ENCODE assay signal across 8 mouse cellular contexts in genomic region chr11:84066071-84066481, GRCm38 (mm10). TPM values are rescaled to one million over a fixed set of nuclear protein-coding genes. Genes with fewer than 3 reads are reported as not detected.
DNase-seq lines count a peak whose midpoint lies in the region; ATAC-seq lines count a peak whose summit lies in the region.

No protein-coding gene starts in this region.

- H3K9me3 ChIP-seq in hindbrain, embryonic 15.5 days: no peaks in the 10 kb centered on the region
- no peaks in the 10 kb centered on the region for H3K9me3 ChIP-seq in liver, embryonic 16.5 days (replicated peaks; ENCODE audit: control insufficient read depth, low read length)

- H3K27ac ChIP-seq in hindbrain, embryonic 15.5 days (replicated peaks): no peak overlapping the region
- no peak overlapping the region for H3K27ac ChIP-seq in liver, embryonic 16.5 days (ENCODE audit: low read length)

- peaks cover 29% of the 10 kb centered on the region for H3K4me1 ChIP-seq in hindbrain, embryonic 15.5 days (replicated peaks)
- peaks cover 6% of the 10 kb centered on the region for H3K4me1 ChIP-seq in liver, embryonic 16.5 days (ENCODE audit: control insufficient read depth, low read depth, low read length)

- peak; percentile 65 for ATAC-seq in common myeloid progenitor, adult 5-6 weeks (replicated peaks; ENCODE audit: low read depth, poor library complexity, severe bottlenecking)
- no peak for ATAC-seq in hindbrain, embryonic 15.5 days (ENCODE audit: low FRiP score, low read depth)
- ATAC-seq in liver, embryonic 16.5 days (ENCODE audit: low read depth): no peak
- no peak for ATAC-seq in frontal cortex, adult (ENCODE audit: low TSS enrichment)
- ATAC-seq in activated CD4-positive, CD25-positive, alpha-beta regulatory T cell, adult 4 months: no peak

- 0 out of 2 replicates have a peak overlapping the region, but pooled peaks have one; percentile 3 for H3K4me3 ChIP-seq in hindbrain, embryonic 15.5 days
- no peak overlapping the region for H3K4me3 ChIP-seq in liver, embryonic 16.5 days (ENCODE audit: low read depth, low read length)

- no peak overlapping the region; the same call in 1 of the 2 replicates for H3K9ac ChIP-seq in hindbrain, embryonic 15.5 days
- no peak overlapping the region for H3K9ac ChIP-seq in liver, embryonic 16.5 days (ENCODE audit: low read depth, low read length)

- DNase-seq in adrenal gland, postnatal 14 days: peak; percentile 42
- DNase-seq in adrenal gland, adult 8-10 months: no peak
- peak; percentile 14 for DNase-seq in 416B (ENCODE audit: low read depth)

- H3K27me3 ChIP-seq in hindbrain, embryonic 15.5 days: peaks cover 30% of the 10 kb centered on the region
- peaks cover 44% of the 10 kb centered on the region for H3K27me3 ChIP-seq in liver, embryonic 16.5 days (ENCODE audit: control insufficient read depth, insufficient read depth, low read depth, low read length)

- H3K4me2 ChIP-seq in hindbrain, embryonic 15.5 days: peak overlapping the region; percentile 98
- peak overlapping the region; percentile 18; the same call in 1 of the 2 replicates for H3K4me2 ChIP-seq in liver, embryonic 16.5 days (ENCODE audit: low read depth, low read length)

- 3% methylated on average over 11 of the region's 11 CpGs for WGBS in hindbrain, embryonic 15.5 days
- WGBS in liver, embryonic 16.5 days (ENCODE audit: insufficient replicate concordance): 2% methylated on average over 11 of the region's 11 CpGs

- no peaks in the 10 kb centered on the region for H3K36me3 ChIP-seq in hindbrain, embryonic 15.5 days
- H3K36me3 ChIP-seq in liver, embryonic 16.5 days (ENCODE audit: control insufficient read depth, insufficient read depth): no peaks in the 10 kb centered on the region

RNA-seq across cellular contexts. Expression of gene Dusp14, which starts 3.0 kb away (rescaled TPM):
- 4.4 and 4.9 TPM in 2 replicates for total RNA-seq in adrenal gland, postnatal 14 days (2021)
- total RNA-seq in adrenal gland, adult 8-10 months (2022): 10 to 100 TPM in 2 of 4 experiments, 1 to 10 TPM in 2; 5.7 to 16.5 (median 9.4) TPM
- not detected in 2 replicates for total RNA-seq in common myeloid progenitor, adult 5-6 weeks (2017)
- polyA plus RNA-seq in hindbrain, embryonic 15.5 days (2015; fragmentation: Nextera tagmentation; extraction: Ambion mirVana): 10.1 and 12.0 TPM in 2 replicates
- polyA plus RNA-seq in liver, embryonic 16.5 days (2015; fragmentation: Nextera tagmentation; extraction: Ambion mirVana): 1.5 and 1.8 TPM in 2 replicates
- polyA plus RNA-seq in activated CD4-positive, CD25-positive, alpha-beta regulatory T cell, adult 4 months (2017; shearing (Covaris generic)): 10 to 100 TPM; 11.4 to 17.0 TPM
